Mouse (Mus musculus): ENCODE measurements around the gene Ptprt. TPM values are rescaled to one million over a fixed set of nuclear protein-coding genes. Genes with fewer than 3 reads are reported as not detected.

The Ptprt gene
- polyA plus RNA-seq, 1 experiment from 2014 or later: 2.4 TPM

GRCm38 (mm10) chr2:162377309-162377708 is 283.6 kb downstream of the Ptprt start:
- Histone ChIP-seq H3K27me3 (ENCODE audit: control insufficient read depth, insufficient read depth, low read length) (no peaks in the 10 kb centered on the region), H3K9me3 (ENCODE audit: control insufficient read depth, low read length) (no peaks in the 10 kb centered on the region), H3K36me3 (ENCODE audit: control insufficient read depth, insufficient read depth, low read length) (no peaks in the 10 kb centered on the region), H3K9ac (ENCODE audit: low read length) (no peak overlapping the region), H3K4me3 (ENCODE audit: low read depth, low read length) (no peak overlapping the region), H3K27ac (replicated peaks; ENCODE audit: low read depth, low read length) (no peak overlapping the region), H3K4me1 (ENCODE audit: control insufficient read depth, insufficient read depth, low read length) (no peaks in the 10 kb centered on the region), H3K4me2 (ENCODE audit: low read depth, severe bottlenecking) (no peak overlapping the region)
- DNase-seq (ENCODE audit: low spot score): no peak
- WGBS: 86% methylated on average over 7 of the region's 7 CpGs
- ATAC-seq (ENCODE audit: insufficient number of reproducible peaks, low FRiP score, low TSS enrichment, low read depth): no peak

GRCm38 (mm10) chr2:162349047-162349446 is 311.9 kb downstream of the Ptprt start:
- Histone ChIP-seq H3K36me3 (ENCODE audit: control insufficient read depth, insufficient read depth, low read length) (no peaks in the 10 kb centered on the region), H3K4me3 (ENCODE audit: low read depth, low read length) (no peak overlapping the region), H3K27ac (replicated peaks; ENCODE audit: low read depth, low read length) (no peak overlapping the region), H3K9me3 (ENCODE audit: control insufficient read depth, low read length) (no peaks in the 10 kb centered on the region), H3K4me2 (ENCODE audit: low read depth, severe bottlenecking) (no peak overlapping the region), H3K27me3 (ENCODE audit: control insufficient read depth, insufficient read depth, low read length) (no peaks in the 10 kb centered on the region), H3K9ac (ENCODE audit: low read length) (no peak overlapping the region), H3K4me1 (ENCODE audit: control insufficient read depth, insufficient read depth, low read length) (no peaks in the 10 kb centered on the region)
- WGBS: 50% methylated on average over 1 of the region's 1 CpGs
- no peak for ATAC-seq (ENCODE audit: insufficient number of reproducible peaks, low FRiP score, low TSS enrichment, low read depth)
- no peak for DNase-seq (ENCODE audit: low spot score)

- ATAC-seq (ENCODE audit: insufficient number of reproducible peaks, low FRiP score, low TSS enrichment, low read depth): no peak
- Histone ChIP-seq H3K9me3 (ENCODE audit: control insufficient read depth, low read length) (no peaks in the 10 kb centered on the region), H3K36me3 (ENCODE audit: control insufficient read depth, insufficient read depth, low read length) (no peaks in the 10 kb centered on the region), H3K4me1 (ENCODE audit: control insufficient read depth, insufficient read depth, low read length) (no peaks in the 10 kb centered on the region; the same call in 1 of the 2 replicates), H3K4me3 (ENCODE audit: low read depth, low read length) (no peak overlapping the region), H3K27ac (replicated peaks; ENCODE audit: low read depth, low read length) (no peak overlapping the region), H3K9ac (ENCODE audit: low read length) (no peak overlapping the region), H3K27me3 (ENCODE audit: control insufficient read depth, insufficient read depth, low read length) (no peaks in the 10 kb centered on the region), H3K4me2 (ENCODE audit: low read depth, severe bottlenecking) (no peak overlapping the region)
- WGBS: 77% methylated on average over 2 of the region's 2 CpGs
- DNase-seq (ENCODE audit: low spot score): no peak
Observed at GRCm38 (mm10) chr2:162341846-162342245, 319.1 kb downstream of the Ptprt start.

- H3K27ac ChIP-seq (replicated peaks; ENCODE audit: low read depth, low read length): no peak overlapping the region
- H3K9ac ChIP-seq (ENCODE audit: low read length): no peak overlapping the region
- no peaks in the 10 kb centered on the region for H3K9me3 ChIP-seq (ENCODE audit: control insufficient read depth, low read length)
- no peaks in the 10 kb centered on the region for H3K36me3 ChIP-seq (ENCODE audit: control insufficient read depth, insufficient read depth, low read length)
- no peak overlapping the region for H3K4me3 ChIP-seq (ENCODE audit: low read depth, low read length)
- no peak overlapping the region for H3K4me2 ChIP-seq (ENCODE audit: low read depth, severe bottlenecking)
- no peaks in the 10 kb centered on the region; the same call in 1 of the 2 replicates for H3K4me1 ChIP-seq (ENCODE audit: control insufficient read depth, insufficient read depth, low read length)
- no peak for DNase-seq (ENCODE audit: low spot score)
- WGBS: 79% methylated on average over 1 of the region's 1 CpGs
- no peak for ATAC-seq (ENCODE audit: insufficient number of reproducible peaks, low FRiP score, low TSS enrichment, low read depth)
- no peaks in the 10 kb centered on the region for H3K27me3 ChIP-seq (ENCODE audit: control insufficient read depth, insufficient read depth, low read length)
Observed at GRCm38 (mm10) chr2:162340231-162340630, 320.7 kb downstream of the Ptprt start.

GRCm38 (mm10) chr2:162332066-162332683 is 328.8 kb downstream of the Ptprt start:
- no peak for ATAC-seq (ENCODE audit: insufficient number of reproducible peaks, low FRiP score, low TSS enrichment, low read depth)
- H3K27ac ChIP-seq (replicated peaks; ENCODE audit: low read depth, low read length): no peak overlapping the region
- no peak overlapping the region for H3K9ac ChIP-seq (ENCODE audit: low read length)
- H3K4me1 ChIP-seq (ENCODE audit: control insufficient read depth, insufficient read depth, low read length): no peaks in the 10 kb centered on the region
- no peak overlapping the region for H3K4me3 ChIP-seq (ENCODE audit: low read depth, low read length)
- no peaks in the 10 kb centered on the region for H3K27me3 ChIP-seq (ENCODE audit: control insufficient read depth, insufficient read depth, low read length)
- 76% methylated on average over 5 of the region's 5 CpGs for WGBS
- no peaks in the 10 kb centered on the region for H3K9me3 ChIP-seq (ENCODE audit: control insufficient read depth, low read length)
- no peaks in the 10 kb centered on the region for H3K36me3 ChIP-seq (ENCODE audit: control insufficient read depth, insufficient read depth, low read length)
- DNase-seq (ENCODE audit: low spot score): no peak
- no peak overlapping the region for H3K4me2 ChIP-seq (ENCODE audit: low read depth, severe bottlenecking)

GRCm38 (mm10) chr2:162329430-162329829 is 331.5 kb downstream of the Ptprt start:
- Histone ChIP-seq H3K27me3 (ENCODE audit: control insufficient read depth, insufficient read depth, low read length) (no peaks in the 10 kb centered on the region), H3K9me3 (ENCODE audit: control insufficient read depth, low read length) (no peaks in the 10 kb centered on the region), H3K9ac (ENCODE audit: low read length) (no peak overlapping the region), H3K36me3 (ENCODE audit: control insufficient read depth, insufficient read depth, low read length) (no peaks in the 10 kb centered on the region), H3K27ac (replicated peaks; ENCODE audit: low read depth, low read length) (no peak overlapping the region), H3K4me2 (ENCODE audit: low read depth, severe bottlenecking) (no peak overlapping the region), H3K4me1 (ENCODE audit: control insufficient read depth, insufficient read depth, low read length) (peaks cover 6% of the 10 kb centered on the region; the same call in 1 of the 2 replicates), H3K4me3 (ENCODE audit: low read depth, low read length) (no peak overlapping the region)
- no peak for ATAC-seq (ENCODE audit: insufficient number of reproducible peaks, low FRiP score, low TSS enrichment, low read depth)
- WGBS: 92% methylated on average over 9 of the region's 9 CpGs
- no peak for DNase-seq (ENCODE audit: low spot score)

- no peak overlapping the region for H3K9ac ChIP-seq (ENCODE audit: low read length)
- no peak overlapping the region for H3K4me2 ChIP-seq (ENCODE audit: low read depth, severe bottlenecking)
- ATAC-seq (ENCODE audit: insufficient number of reproducible peaks, low FRiP score, low TSS enrichment, low read depth): no peak
- H3K9me3 ChIP-seq (ENCODE audit: control insufficient read depth, low read length): no peaks in the 10 kb centered on the region
- H3K4me3 ChIP-seq (ENCODE audit: low read depth, low read length): no peak overlapping the region
- 89% methylated on average over 5 of the region's 5 CpGs for WGBS
- no peak for DNase-seq (ENCODE audit: low spot score)
- no peaks in the 10 kb centered on the region for H3K27me3 ChIP-seq (ENCODE audit: control insufficient read depth, insufficient read depth, low read length)
- no peak overlapping the region for H3K27ac ChIP-seq (replicated peaks; ENCODE audit: low read depth, low read length)
- H3K4me1 ChIP-seq (ENCODE audit: control insufficient read depth, insufficient read depth, low read length): peaks cover 6% of the 10 kb centered on the region; the same call in 1 of the 2 replicates
- H3K36me3 ChIP-seq (ENCODE audit: control insufficient read depth, insufficient read depth, low read length): no peaks in the 10 kb centered on the region
Observed at GRCm38 (mm10) chr2:162322411-162322810, 338.5 kb downstream of the Ptprt start.

GRCm38 (mm10) chr2:162307996-162308395 is 353.0 kb downstream of the Ptprt start:
- Histone ChIP-seq H3K27ac (replicated peaks; ENCODE audit: low read depth, low read length) (no peak overlapping the region), H3K9ac (ENCODE audit: low read length) (no peak overlapping the region), H3K36me3 (ENCODE audit: control insufficient read depth, insufficient read depth, low read length) (no peaks in the 10 kb centered on the region), H3K4me1 (ENCODE audit: control insufficient read depth, insufficient read depth, low read length) (no peaks in the 10 kb centered on the region), H3K27me3 (ENCODE audit: control insufficient read depth, insufficient read depth, low read length) (no peaks in the 10 kb centered on the region), H3K9me3 (ENCODE audit: control insufficient read depth, low read length) (no peaks in the 10 kb centered on the region), H3K4me2 (ENCODE audit: low read depth, severe bottlenecking) (no peak overlapping the region), H3K4me3 (ENCODE audit: low read depth, low read length) (no peak overlapping the region)
- WGBS: 15% methylated on average over 2 of the region's 2 CpGs
- no peak for ATAC-seq (ENCODE audit: insufficient number of reproducible peaks, low FRiP score, low TSS enrichment, low read depth)
- no peak for DNase-seq (ENCODE audit: low spot score)

- peaks cover 3% of the 10 kb centered on the region; the same call in 1 of the 2 replicates for H3K9me3 ChIP-seq (ENCODE audit: control insufficient read depth, low read length)
Observed at GRCm38 (mm10) chr2:162294070-162294469, 366.9 kb downstream of the Ptprt start.

More at GRCm38 (mm10) chr2:162294070-162294469, 366.9 kb downstream of the Ptprt start:
- no peak overlapping the region for H3K4me2 ChIP-seq (ENCODE audit: low read depth, severe bottlenecking)
- no peak overlapping the region for H3K27ac ChIP-seq (replicated peaks; ENCODE audit: low read depth, low read length)
- no peak overlapping the region for H3K9ac ChIP-seq (ENCODE audit: low read length)
- H3K27me3 ChIP-seq (ENCODE audit: control insufficient read depth, insufficient read depth, low read length): no peaks in the 10 kb centered on the region
- H3K4me1 ChIP-seq (ENCODE audit: control insufficient read depth, insufficient read depth, low read length): no peaks in the 10 kb centered on the region
- H3K4me3 ChIP-seq (ENCODE audit: low read depth, low read length): no peak overlapping the region
- 95% methylated on average over 2 of the region's 2 CpGs for whole genome bisulfite sequencing
- DNase-seq (ENCODE audit: low spot score): no peak
- H3K36me3 ChIP-seq (ENCODE audit: control insufficient read depth, insufficient read depth, low read length): no peaks in the 10 kb centered on the region
- no peak for ATAC-seq (ENCODE audit: insufficient number of reproducible peaks, low FRiP score, low TSS enrichment, low read depth)
